ENCODE assay signal across 21 mouse cellular contexts in genomic region chr14:77886376-77886775, GRCm38 (mm10).
"Had no signal": no experiment of that assay in that cellular context is flagged by ENCODE, and none has a peak within 500 bp of the region (broad histone marks: within the 10 kb centered on the region; RNA-seq: fewer than 3 reads in every experiment).

No protein-coding gene starts in this region.

- DNase-seq: kidney, adult 2 months; kidney, postnatal 25 days; layer of hippocampus, adult 9-11 months; liver; lung, adult 2 months; midbrain, embryonic 14.5 days; right cerebral cortex, adult 18-20 months; right cerebral cortex, postnatal 14 days; spleen, adult 18-20 months; thymus, postnatal 36 days had no signal

- H3K4me2 ChIP-seq: limb, embryonic 13.5 days; liver, embryonic 12.5 days; liver, embryonic 15.5 days; neural tube, embryonic 12.5 days; neural tube, embryonic 15.5 days; stomach, embryonic 15.5 days had no signal

- H3K4me3 ChIP-seq: layer of hippocampus, adult 2 months; limb, embryonic 10.5 days; limb, embryonic 13.5 days; liver, embryonic 12.5 days; liver, embryonic 15.5 days; neural tube, embryonic 12.5 days; neural tube, embryonic 15.5 days; stomach, embryonic 15.5 days had no signal

- H3K9ac ChIP-seq: limb, embryonic 13.5 days; liver, embryonic 12.5 days; liver, embryonic 15.5 days; neural tube, embryonic 12.5 days; neural tube, embryonic 15.5 days; stomach, embryonic 15.5 days had no signal

- H3K9me3 ChIP-seq: limb, embryonic 10.5 days; liver, embryonic 15.5 days; neural tube, embryonic 12.5 days; neural tube, embryonic 15.5 days; stomach, embryonic 15.5 days had no signal

- H3K27ac ChIP-seq: kidney, postnatal 0 days; layer of hippocampus, adult 2 months; limb, embryonic 10.5 days; limb, embryonic 13.5 days; liver, embryonic 12.5 days; liver, embryonic 15.5 days; macrophage; neural tube, embryonic 12.5 days; neural tube, embryonic 15.5 days; stomach, embryonic 15.5 days had no signal

- H3K4me1 ChIP-seq: limb, embryonic 10.5 days; limb, embryonic 13.5 days; liver, embryonic 12.5 days; liver, embryonic 15.5 days; neural tube, embryonic 12.5 days; neural tube, embryonic 15.5 days; stomach, embryonic 15.5 days had no signal

- ATAC-seq: liver, embryonic 12.5 days; lung, postnatal 0 days had no signal

- H3K27me3 ChIP-seq: limb, embryonic 13.5 days; liver, embryonic 12.5 days; liver, embryonic 15.5 days; neural tube, embryonic 12.5 days; neural tube, embryonic 15.5 days; stomach, embryonic 15.5 days had no signal

- H3K36me3 ChIP-seq: limb, embryonic 10.5 days; limb, embryonic 13.5 days; liver, embryonic 12.5 days; liver, embryonic 15.5 days; neural tube, embryonic 12.5 days; neural tube, embryonic 15.5 days; stomach, embryonic 15.5 days had no signal
